Mouse (Mus musculus): ENCODE measurements around the gene Egr2. TPM values are rescaled to one million over a fixed set of nuclear protein-coding genes. Genes with fewer than 3 reads are reported as not detected.

Egr2 gene
- polyA plus RNA-seq, 2 experiments, result 0.01 to 0.10 TPM

- no peak overlapping the region for H3K9ac ChIP-seq (replicated peaks)
- no peaks in the 10 kb centered on the region for H3K27me3 ChIP-seq (ENCODE audit: control insufficient read depth, insufficient read depth, low read length)
- no peaks in the 10 kb centered on the region for H3K36me3 ChIP-seq (replicated peaks; ENCODE audit: control insufficient read depth, insufficient read depth, low read depth)
- no peak for ATAC-seq (ENCODE audit: insufficient read depth)
- no peak overlapping the region for H3K27ac ChIP-seq
- H3K4me1 ChIP-seq (replicated peaks; ENCODE audit: control insufficient read depth in 2 of 2, insufficient read depth in 2 of 2, low read length in 1 of 2), result no peaks in the 10 kb centered on the region
- H3K4me3 ChIP-seq (ENCODE audit: insufficient read depth in 1 of 2, low read depth in 2 of 2, low read length in 2 of 2), result no peak overlapping the region
- DNase-seq (ENCODE audit: low read depth in 3 of 3, low spot score in 3 of 3), result no peak
- TF ChIP-seq EP300 (IDR thresholded peaks at IDR 0.05; ENCODE audit: low read depth) (no peak), CTCF (IDR thresholded peaks at IDR 0.05; ENCODE audit: low read depth) (no peak)
- H3K9me3 ChIP-seq (ENCODE audit: control insufficient read depth, low read length), result no peaks in the 10 kb centered on the region
- 62% methylated on average over 13 of the region's 13 CpGs for WGBS (ENCODE audit: insufficient replicate concordance)
- no peak overlapping the region for H3K4me2 ChIP-seq (ENCODE audit: low read depth)
Measured at GRCm38 (mm10) chr10:67559765-67560394, 24.6 kb downstream of the Egr2 start.

- 37% methylated on average over 1 of the region's 1 CpGs for WGBS (ENCODE audit: insufficient replicate concordance)
- no peaks in the 10 kb centered on the region for H3K27me3 ChIP-seq (ENCODE audit: control insufficient read depth, insufficient read depth, low read length)
Measured at GRCm38 (mm10) chr10:67561185-67561584, 25.9 kb downstream of the Egr2 start.

GRCm38 (mm10) chr10:67564509-67564908 is 29.2 kb downstream of the Egr2 start:
- ATAC-seq (ENCODE audit: insufficient read depth), result no peak

More at GRCm38 (mm10) chr10:67561185-67561584, 25.9 kb downstream of the Egr2 start:
- Histone ChIP-seq H3K4me2 (ENCODE audit: low read depth) (no peak overlapping the region), H3K4me1 (replicated peaks; ENCODE audit: control insufficient read depth in 2 of 2, insufficient read depth in 2 of 2, low read length in 1 of 2) (no peaks in the 10 kb centered on the region), H3K36me3 (replicated peaks; ENCODE audit: control insufficient read depth, insufficient read depth, low read depth) (no peaks in the 10 kb centered on the region), H3K9ac (replicated peaks) (no peak overlapping the region), H3K4me3 (ENCODE audit: insufficient read depth in 1 of 2, low read depth in 2 of 2, low read length in 2 of 2) (no peak overlapping the region), H3K27ac (no peak overlapping the region), H3K9me3 (ENCODE audit: control insufficient read depth, low read length) (no peaks in the 10 kb centered on the region)
- TF ChIP-seq EP300 (IDR thresholded peaks at IDR 0.05; ENCODE audit: low read depth) (no peak), CTCF (IDR thresholded peaks at IDR 0.05; ENCODE audit: low read depth) (no peak)
- ATAC-seq (ENCODE audit: insufficient read depth) (no peak), DNase-seq (ENCODE audit: low read depth in 3 of 3, low spot score in 3 of 3) (no peak)

GRCm38 (mm10) chr10:67566104-67566503 is 30.8 kb downstream of the Egr2 start:
- ATAC-seq (ENCODE audit: insufficient read depth) (no peak), DNase-seq (ENCODE audit: low read depth in 3 of 3, low spot score in 3 of 3) (no peak)
- WGBS (ENCODE audit: insufficient replicate concordance), result 48% methylated on average over 8 of the region's 8 CpGs
- Histone ChIP-seq H3K9ac (replicated peaks) (no peak overlapping the region), H3K36me3 (replicated peaks; ENCODE audit: control insufficient read depth, insufficient read depth, low read depth) (no peaks in the 10 kb centered on the region), H3K4me3 (ENCODE audit: insufficient read depth in 1 of 2, low read depth in 2 of 2, low read length in 2 of 2) (no peak overlapping the region), H3K4me2 (ENCODE audit: low read depth) (no peak overlapping the region), H3K9me3 (ENCODE audit: control insufficient read depth, low read length) (no peaks in the 10 kb centered on the region), H3K27me3 (ENCODE audit: control insufficient read depth, insufficient read depth, low read length) (no peaks in the 10 kb centered on the region), H3K4me1 (replicated peaks; ENCODE audit: control insufficient read depth in 2 of 2, insufficient read depth in 2 of 2, low read length in 1 of 2) (no peaks in the 10 kb centered on the region), H3K27ac (no peak overlapping the region)
- TF ChIP-seq EP300 (IDR thresholded peaks at IDR 0.05; ENCODE audit: low read depth) (no peak), CTCF (IDR thresholded peaks at IDR 0.05; ENCODE audit: low read depth) (no peak)

More at GRCm38 (mm10) chr10:67564509-67564908, 29.2 kb downstream of the Egr2 start:
- Histone ChIP-seq H3K27ac (no peak overlapping the region), H3K36me3 (replicated peaks; ENCODE audit: control insufficient read depth, insufficient read depth, low read depth) (no peaks in the 10 kb centered on the region), H3K4me2 (ENCODE audit: low read depth) (no peak overlapping the region), H3K9ac (replicated peaks) (no peak overlapping the region), H3K4me1 (replicated peaks; ENCODE audit: control insufficient read depth in 2 of 2, insufficient read depth in 2 of 2, low read length in 1 of 2) (no peaks in the 10 kb centered on the region), H3K9me3 (ENCODE audit: control insufficient read depth, low read length) (no peaks in the 10 kb centered on the region), H3K4me3 (ENCODE audit: insufficient read depth in 1 of 2, low read depth in 2 of 2, low read length in 2 of 2) (no peak overlapping the region), H3K27me3 (ENCODE audit: control insufficient read depth, insufficient read depth, low read length) (no peaks in the 10 kb centered on the region)
- 74% methylated on average over 7 of the region's 7 CpGs for WGBS (ENCODE audit: insufficient replicate concordance)
- no peak for DNase-seq (ENCODE audit: low read depth in 3 of 3, low spot score in 3 of 3)
- TF ChIP-seq EP300 (IDR thresholded peaks at IDR 0.05; ENCODE audit: low read depth) (no peak), CTCF (IDR thresholded peaks at IDR 0.05; ENCODE audit: low read depth) (no peak)

- H3K4me3 ChIP-seq (ENCODE audit: insufficient read depth in 1 of 2, low read depth in 2 of 2, low read length in 2 of 2), result no peak overlapping the region
- no peak for ATAC-seq (ENCODE audit: insufficient read depth)
- no peak for TF ChIP-seq CTCF (IDR thresholded peaks at IDR 0.05; ENCODE audit: low read depth)
- TF ChIP-seq EP300 (IDR thresholded peaks at IDR 0.05; ENCODE audit: low read depth), result no peak
- no peaks in the 10 kb centered on the region for H3K9me3 ChIP-seq (ENCODE audit: control insufficient read depth, low read length)
- DNase-seq (ENCODE audit: low read depth in 3 of 3, low spot score in 3 of 3), result no peak
- H3K9ac ChIP-seq (replicated peaks), result no peak overlapping the region
- H3K4me2 ChIP-seq (ENCODE audit: low read depth), result no peak overlapping the region
- 21% methylated on average over 7 of the region's 7 CpGs for WGBS (ENCODE audit: insufficient replicate concordance)
- H3K36me3 ChIP-seq (replicated peaks; ENCODE audit: control insufficient read depth, insufficient read depth, low read depth), result no peaks in the 10 kb centered on the region
- no peaks in the 10 kb centered on the region for H3K4me1 ChIP-seq (replicated peaks; ENCODE audit: control insufficient read depth in 2 of 2, insufficient read depth in 2 of 2, low read length in 1 of 2)
- H3K27ac ChIP-seq, result no peak overlapping the region
- H3K27me3 ChIP-seq (ENCODE audit: control insufficient read depth, insufficient read depth, low read length), result no peaks in the 10 kb centered on the region
Measured at GRCm38 (mm10) chr10:67569539-67569938, 34.3 kb downstream of the Egr2 start.
